Mouse (Mus musculus): Measurements from ENCODE around the gene Arrdc5. TPM values are rescaled to one million over a fixed set of nuclear protein-coding genes. Genes with fewer than 3 reads are reported as not detected.
A peak's percentile ranks its signal among the peaks of the same experiment; 100 is the strongest.

The Arrdc5 gene
- total and polyA plus RNA-seq, 3 experiments = not detected

GRCm38 (mm10) chr17:56348128-56348527 lies 48.0 kb upstream of the Arrdc5 start:
- H3K36me3 ChIP-seq (ENCODE audit: control insufficient read depth in 1 of 2, insufficient read depth in 2 of 2, low read length in 2 of 2) = no peaks in the 10 kb centered on the region
- H3K9me3 ChIP-seq (replicated peaks; ENCODE audit: insufficient read depth, low read length) = no peaks in the 10 kb centered on the region
- no peak for TF ChIP-seq SMC3 (IDR thresholded peaks at IDR 0.05; ENCODE audit: low read depth, low read length)
- no peak for TF ChIP-seq E2F4 (IDR thresholded peaks at IDR 0.05; ENCODE audit: borderline replicate concordance, low read depth, low read length)
- no peak for TF ChIP-seq TAL1 (IDR thresholded peaks at IDR 0.05; ENCODE audit: low read length)
- TF ChIP-seq CHD1 (IDR thresholded peaks at IDR 0.05; ENCODE audit: low read depth, low read length) = no peak
- TF ChIP-seq USF1 (IDR thresholded peaks at IDR 0.05; ENCODE audit: low read depth, low read length) = no peak
- no peak for TF ChIP-seq RCOR1 (IDR thresholded peaks at IDR 0.05; ENCODE audit: low read depth, low read length)
- no peak for TF ChIP-seq UBTF (IDR thresholded peaks at IDR 0.05; ENCODE audit: borderline replicate concordance, insufficient read depth, low read depth, low read length)
- no peak for TF ChIP-seq POLR2AphosphoS5 (IDR thresholded peaks at IDR 0.05; ENCODE audit: borderline replicate concordance, low read depth, low read length)
- no peak for TF ChIP-seq JUND (IDR thresholded peaks at IDR 0.05; ENCODE audit: low read depth, low read length)
- no peak for TF ChIP-seq ETS1 (IDR thresholded peaks at IDR 0.05; ENCODE audit: low read depth, low read length)
- no peak for TF ChIP-seq ELF1 (IDR thresholded peaks at IDR 0.05; ENCODE audit: low read depth, low read length)
- no peak for TF ChIP-seq POLR2AphosphoS2 (IDR thresholded peaks at IDR 0.05; ENCODE audit: low read length)
- no peak for TF ChIP-seq MAX (IDR thresholded peaks at IDR 0.05; ENCODE audit: low read length)
- TF ChIP-seq MXI1 (IDR thresholded peaks at IDR 0.05; ENCODE audit: low read depth, low read length) = no peak
- TF ChIP-seq GATA1 (IDR thresholded peaks at IDR 0.05; ENCODE audit: low read depth, low read length) = no peak
- TF ChIP-seq TCF12 (IDR thresholded peaks at IDR 0.05; ENCODE audit: low read depth, low read length) = no peak
- TF ChIP-seq TBP (IDR thresholded peaks at IDR 0.05; ENCODE audit: low read depth, low read length) = no peak
- no peak for TF ChIP-seq CTCF (IDR thresholded peaks at IDR 0.05 in 2 of 3, conservative IDR thresholded peaks at IDR 0.05 in 1 of 3; ENCODE audit: control insufficient read depth in 1 of 3, insufficient read depth in 1 of 3, low read depth in 2 of 3, low read length in 3 of 3, poor library complexity in 1 of 3, severe bottlenecking in 1 of 3)
- no peaks in the 10 kb centered on the region for H3K4me1 ChIP-seq (ENCODE audit: control insufficient read depth in 1 of 2, insufficient read depth in 2 of 2, low read length in 2 of 2)
- DNase-seq (ENCODE audit: low read depth, low spot score) = peak; percentile 33
- no peak overlapping the region for H3K9ac ChIP-seq (ENCODE audit: control insufficient read depth, low read depth, low read length, poor library complexity, severe bottlenecking)
- no peaks in the 10 kb centered on the region for H3K27me3 ChIP-seq (ENCODE audit: control insufficient read depth in 1 of 2, insufficient read depth in 2 of 2, low read length in 2 of 2)
- H3K4me3 ChIP-seq (ENCODE audit: control insufficient read depth in 1 of 2, insufficient read depth in 1 of 2, low read depth in 2 of 2, low read length in 2 of 2) = no peak overlapping the region
- H3K27ac ChIP-seq (ENCODE audit: control insufficient read depth, low read depth, low read length) = no peak overlapping the region
- no peaks in the 10 kb centered on the region for H3K79me2 ChIP-seq (ENCODE audit: control insufficient read depth, insufficient read depth, low read length, poor library complexity)

GRCm38 (mm10) chr17:56345364-56345763 lies 45.3 kb upstream of the Arrdc5 start:
- Histone ChIP-seq H3K4me1 (ENCODE audit: control insufficient read depth in 1 of 2, insufficient read depth in 2 of 2, low read length in 2 of 2) (no peaks in the 10 kb centered on the region; a peak in 2 of 4 replicates), H3K27ac (ENCODE audit: control insufficient read depth, low read depth, low read length) (no peak overlapping the region)

More at GRCm38 (mm10) chr17:56345364-56345763, 45.3 kb upstream of the Arrdc5 start:
- Histone ChIP-seq H3K9me3 (replicated peaks; ENCODE audit: insufficient read depth, low read length) (no peaks in the 10 kb centered on the region), H3K27me3 (ENCODE audit: control insufficient read depth in 1 of 2, insufficient read depth in 2 of 2, low read length in 2 of 2) (no peaks in the 10 kb centered on the region), H3K9ac (ENCODE audit: control insufficient read depth, low read depth, low read length, poor library complexity, severe bottlenecking) (no peak overlapping the region), H3K79me2 (ENCODE audit: control insufficient read depth, insufficient read depth, low read length, poor library complexity) (peaks cover 1% of the 10 kb centered on the region; the same call in 1 of the 2 replicates), H3K4me3 (ENCODE audit: control insufficient read depth in 1 of 2, insufficient read depth in 1 of 2, low read depth in 2 of 2, low read length in 2 of 2) (no peak overlapping the region), H3K36me3 (ENCODE audit: control insufficient read depth in 1 of 2, insufficient read depth in 2 of 2, low read length in 2 of 2) (no peaks in the 10 kb centered on the region)
- TF ChIP-seq ETS1 (IDR thresholded peaks at IDR 0.05; ENCODE audit: low read depth, low read length) (no peak), HCFC1 (IDR thresholded peaks at IDR 0.05; ENCODE audit: low read depth, low read length) (no peak), NELFE (IDR thresholded peaks at IDR 0.05; ENCODE audit: low read depth, low read length) (no peak), TAL1 (IDR thresholded peaks at IDR 0.05; ENCODE audit: low read length) (no peak), MAZ (IDR thresholded peaks at IDR 0.05; ENCODE audit: low read depth, low read length) (no peak), USF2 (IDR thresholded peaks at IDR 0.05; ENCODE audit: borderline replicate concordance in 1 of 2, insufficient read depth in 1 of 2, low read depth in 1 of 2, low read length in 2 of 2) (no peak), ELF1 (IDR thresholded peaks at IDR 0.05; ENCODE audit: low read depth, low read length) (no peak), MEF2A (IDR thresholded peaks at IDR 0.05; ENCODE audit: extremely low read depth, insufficient replicate concordance, low read depth, low read length, poor library complexity, severe bottlenecking) (no peak)
- no peak for DNase-seq (ENCODE audit: low read depth, low spot score)

Data from MEL (cell line).